Mouse (Mus musculus): ENCODE measurements around the gene Prr5l. TPM values are rescaled to one million over a fixed set of nuclear protein-coding genes. Genes with fewer than 3 reads are reported as not detected.

The Prr5l gene
- polyA plus RNA-seq, 1 experiment from 2014 or later: 40.5 TPM

DNA sequence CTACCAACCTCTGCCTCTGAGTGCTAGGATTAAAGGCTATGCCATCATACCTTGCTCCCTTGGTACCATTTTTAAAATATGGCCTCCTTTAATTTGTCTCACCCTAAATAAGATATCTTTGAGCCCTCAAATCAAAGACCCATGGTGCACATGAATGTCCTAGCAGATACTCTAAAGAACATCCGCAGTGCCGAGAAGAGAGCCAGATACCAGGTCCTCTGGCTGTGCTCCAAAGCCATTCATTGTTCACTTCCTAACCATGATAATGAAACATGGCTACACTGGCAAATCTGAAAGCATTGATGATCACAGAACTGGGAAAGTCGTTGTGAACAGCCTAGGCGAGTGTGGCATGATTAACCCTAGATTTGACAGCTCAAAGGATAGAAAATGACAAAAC, 189.8 kb downstream of the Prr5l start:
- no peak for ATAC-seq
- H3K4me3 ChIP-seq (ENCODE audit: low read depth, low read length): no peak overlapping the region
- no peak overlapping the region for H3K9ac ChIP-seq (replicated peaks; ENCODE audit: low read depth)
- no peak overlapping the region for H3K4me2 ChIP-seq (replicated peaks; ENCODE audit: low read depth, low read length)
- H3K36me3 ChIP-seq (ENCODE audit: insufficient read depth, low read length): peaks cover 19% of the 10 kb centered on the region; the same call in 1 of the 2 replicates
- no peak for TF ChIP-seq EP300 (IDR thresholded peaks at IDR 0.05)
- no peak for TF ChIP-seq CTCF (IDR thresholded peaks at IDR 0.05)
- WGBS: 56% methylated on average over 4 of the region's 4 CpGs
- H3K9me3 ChIP-seq (ENCODE audit: low read length): no peaks in the 10 kb centered on the region
- no peaks in the 10 kb centered on the region for H3K4me1 ChIP-seq (ENCODE audit: insufficient read depth, low read depth, low read length)
- no peaks in the 10 kb centered on the region for H3K27me3 ChIP-seq (replicated peaks; ENCODE audit: insufficient read depth, low read length)
- DNase-seq (ENCODE audit: low spot score): no peak
- H3K27ac ChIP-seq (ENCODE audit: low read length): no peak overlapping the region

DNA sequence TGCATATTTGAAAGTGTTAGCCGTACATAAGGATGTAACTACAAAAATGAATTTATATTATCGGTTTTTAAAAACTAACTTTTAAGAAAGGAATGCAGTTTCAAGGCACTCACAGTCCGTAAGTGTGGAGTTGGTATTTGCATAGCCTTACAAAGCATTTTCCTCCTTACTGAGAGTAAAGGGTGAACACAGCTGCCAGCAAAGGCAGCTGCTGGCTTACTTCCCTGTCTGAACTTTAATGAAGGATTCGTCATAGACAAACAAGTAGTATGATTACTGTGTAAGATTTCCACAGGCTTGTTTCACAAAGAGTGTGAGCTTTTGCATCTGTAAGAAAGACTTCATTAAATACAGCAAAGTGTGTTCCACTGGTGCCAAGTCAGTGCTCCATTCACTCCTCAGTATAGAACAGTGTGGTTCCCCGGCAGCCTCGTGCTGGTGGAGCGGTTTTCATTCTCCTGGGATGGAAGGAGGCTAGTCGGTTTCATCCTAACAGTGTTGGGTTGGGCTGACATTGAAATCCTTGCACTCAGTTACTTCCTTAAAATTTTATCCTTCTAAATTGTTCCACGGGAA, 192.5 kb downstream of the Prr5l start:
- H3K36me3 ChIP-seq (ENCODE audit: insufficient read depth, low read length): peaks cover 17% of the 10 kb centered on the region; the same call in 1 of the 2 replicates
- no peak overlapping the region for H3K4me3 ChIP-seq (ENCODE audit: low read depth, low read length)
- H3K27me3 ChIP-seq (replicated peaks; ENCODE audit: insufficient read depth, low read length): no peaks in the 10 kb centered on the region
- no peaks in the 10 kb centered on the region for H3K9me3 ChIP-seq (ENCODE audit: low read length)
- 78% methylated on average over 9 of the region's 9 CpGs for WGBS
- H3K27ac ChIP-seq (ENCODE audit: low read length): no peak overlapping the region
- H3K4me2 ChIP-seq (replicated peaks; ENCODE audit: low read depth, low read length): no peak overlapping the region
- peak; percentile 74 for ATAC-seq
- no peak overlapping the region for H3K9ac ChIP-seq (replicated peaks; ENCODE audit: low read depth)
- DNase-seq (ENCODE audit: low spot score): peak; percentile 76
- TF ChIP-seq CTCF (IDR thresholded peaks at IDR 0.05) (no peak), EP300 (IDR thresholded peaks at IDR 0.05) (no peak)
- H3K4me1 ChIP-seq (ENCODE audit: insufficient read depth, low read depth, low read length): no peaks in the 10 kb centered on the region

DNA sequence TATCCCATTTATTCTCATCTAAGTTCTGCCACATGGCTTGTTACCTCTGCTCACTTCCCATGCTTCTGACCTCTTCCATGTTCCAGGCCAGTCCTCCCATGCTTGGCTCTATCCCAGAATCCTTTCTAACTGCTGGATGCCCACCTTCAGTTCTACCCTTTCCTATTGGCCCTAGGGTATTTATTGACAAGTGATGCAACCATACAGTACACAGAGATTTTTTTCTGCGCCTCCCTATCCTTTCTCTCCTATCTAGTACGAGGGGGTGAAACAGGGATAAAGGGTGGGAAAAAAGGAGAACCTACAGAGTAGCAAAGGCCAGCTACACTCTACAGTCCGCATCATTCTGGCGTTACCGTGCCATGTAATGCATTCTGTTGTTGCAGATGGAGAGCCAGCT, 194.8 kb downstream of the Prr5l start:
- ATAC-seq (no peak), DNase-seq (ENCODE audit: low spot score) (no peak)
- Histone ChIP-seq H3K4me3 (ENCODE audit: low read depth, low read length) (no peak overlapping the region), H3K4me2 (replicated peaks; ENCODE audit: low read depth, low read length) (no peak overlapping the region), H3K9me3 (ENCODE audit: low read length) (no peaks in the 10 kb centered on the region), H3K27me3 (replicated peaks; ENCODE audit: insufficient read depth, low read length) (no peaks in the 10 kb centered on the region), H3K9ac (replicated peaks; ENCODE audit: low read depth) (no peak overlapping the region), H3K4me1 (ENCODE audit: insufficient read depth, low read depth, low read length) (no peaks in the 10 kb centered on the region), H3K27ac (ENCODE audit: low read length) (no peak overlapping the region), H3K36me3 (ENCODE audit: insufficient read depth, low read length) (peaks cover 27% of the 10 kb centered on the region)
- 88% methylated on average over 5 of the region's 5 CpGs for WGBS
- TF ChIP-seq CTCF (IDR thresholded peaks at IDR 0.05) (no peak), EP300 (IDR thresholded peaks at IDR 0.05) (no peak)

DNA sequence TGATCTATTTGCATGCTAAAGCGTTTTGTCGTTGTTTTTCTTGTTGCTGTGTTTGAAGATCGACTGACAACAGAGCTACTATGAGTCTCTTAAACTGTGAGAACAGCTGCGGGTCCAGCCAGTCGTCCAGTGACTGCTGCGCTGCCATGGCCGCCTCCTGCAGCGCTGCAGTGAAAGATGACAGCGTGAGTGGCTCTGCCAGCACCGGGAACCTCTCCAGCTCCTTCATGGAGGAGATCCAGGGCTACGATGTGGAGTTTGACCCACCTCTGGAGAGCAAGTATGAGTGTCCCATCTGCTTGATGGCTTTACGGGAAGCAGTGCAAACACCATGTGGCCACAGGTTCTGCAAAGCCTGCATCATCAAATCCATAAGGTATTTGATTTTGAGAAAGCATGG, 198.4 kb downstream of the Prr5l start:
- Histone ChIP-seq H3K4me1 (ENCODE audit: insufficient read depth, low read depth, low read length) (no peaks in the 10 kb centered on the region), H3K9ac (replicated peaks; ENCODE audit: low read depth) (no peak overlapping the region), H3K27ac (ENCODE audit: low read length) (no peak overlapping the region), H3K4me3 (ENCODE audit: low read depth, low read length) (no peak overlapping the region), H3K36me3 (ENCODE audit: insufficient read depth, low read length) (peaks cover 26% of the 10 kb centered on the region), H3K4me2 (replicated peaks; ENCODE audit: low read depth, low read length) (no peak overlapping the region), H3K27me3 (replicated peaks; ENCODE audit: insufficient read depth, low read length) (no peaks in the 10 kb centered on the region), H3K9me3 (ENCODE audit: low read length) (no peaks in the 10 kb centered on the region)
- TF ChIP-seq CTCF (IDR thresholded peaks at IDR 0.05) (no peak), EP300 (IDR thresholded peaks at IDR 0.05) (no peak)
- no peak for DNase-seq (ENCODE audit: low spot score)
- no peak for ATAC-seq
- WGBS: 81% methylated on average over 12 of the region's 12 CpGs

DNA sequence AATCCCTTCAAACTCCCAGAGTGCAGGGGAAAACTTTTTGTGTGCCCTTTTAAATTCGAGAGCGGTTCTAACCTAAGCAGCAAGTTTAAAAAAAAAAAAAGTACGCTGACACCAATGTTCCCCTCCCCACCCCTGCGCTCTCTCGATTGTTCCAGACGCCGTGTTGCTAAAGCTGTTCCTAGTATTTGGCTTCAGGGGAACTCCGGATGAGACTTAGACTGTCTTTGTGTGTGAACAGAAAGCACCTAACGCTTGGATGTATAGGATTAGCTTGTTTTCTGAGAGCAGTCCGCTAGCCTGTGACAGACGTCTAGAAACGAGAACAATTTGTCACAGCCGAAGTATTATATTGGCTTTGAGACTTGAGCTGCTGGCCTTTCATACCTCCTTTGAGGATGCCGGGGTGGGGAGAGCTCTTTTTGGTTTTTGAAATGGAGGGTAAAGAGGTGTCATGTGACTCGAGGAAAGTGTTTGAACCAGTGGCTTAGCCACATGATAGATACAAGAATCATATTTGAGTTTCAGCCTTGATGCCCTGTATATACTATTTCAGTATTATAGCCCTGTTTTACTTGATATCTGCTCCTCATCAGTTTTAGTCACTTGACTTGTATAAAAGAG, 203.6 kb downstream of the Prr5l start:
- ATAC-seq: no peak
- H3K36me3 ChIP-seq (ENCODE audit: insufficient read depth, low read length): no peaks in the 10 kb centered on the region
- peak overlapping the region; percentile 92 for H3K9ac ChIP-seq (replicated peaks; ENCODE audit: low read depth)
- no peak for TF ChIP-seq EP300 (IDR thresholded peaks at IDR 0.05)
- no peak for TF ChIP-seq CTCF (IDR thresholded peaks at IDR 0.05)
- peak overlapping the region; percentile 94 for H3K4me3 ChIP-seq (ENCODE audit: low read depth, low read length)
- no peaks in the 10 kb centered on the region for H3K27me3 ChIP-seq (replicated peaks; ENCODE audit: insufficient read depth, low read length)
- H3K9me3 ChIP-seq (ENCODE audit: low read length): no peaks in the 10 kb centered on the region
- 4% methylated on average over 15 of the region's 15 CpGs for WGBS
- DNase-seq (ENCODE audit: low spot score): peak; percentile 19
- H3K4me2 ChIP-seq (replicated peaks; ENCODE audit: low read depth, low read length): peak overlapping the region; percentile 79
- no peaks in the 10 kb centered on the region for H3K4me1 ChIP-seq (ENCODE audit: insufficient read depth, low read depth, low read length)
- H3K27ac ChIP-seq (ENCODE audit: low read length): no peak overlapping the region

DNA sequence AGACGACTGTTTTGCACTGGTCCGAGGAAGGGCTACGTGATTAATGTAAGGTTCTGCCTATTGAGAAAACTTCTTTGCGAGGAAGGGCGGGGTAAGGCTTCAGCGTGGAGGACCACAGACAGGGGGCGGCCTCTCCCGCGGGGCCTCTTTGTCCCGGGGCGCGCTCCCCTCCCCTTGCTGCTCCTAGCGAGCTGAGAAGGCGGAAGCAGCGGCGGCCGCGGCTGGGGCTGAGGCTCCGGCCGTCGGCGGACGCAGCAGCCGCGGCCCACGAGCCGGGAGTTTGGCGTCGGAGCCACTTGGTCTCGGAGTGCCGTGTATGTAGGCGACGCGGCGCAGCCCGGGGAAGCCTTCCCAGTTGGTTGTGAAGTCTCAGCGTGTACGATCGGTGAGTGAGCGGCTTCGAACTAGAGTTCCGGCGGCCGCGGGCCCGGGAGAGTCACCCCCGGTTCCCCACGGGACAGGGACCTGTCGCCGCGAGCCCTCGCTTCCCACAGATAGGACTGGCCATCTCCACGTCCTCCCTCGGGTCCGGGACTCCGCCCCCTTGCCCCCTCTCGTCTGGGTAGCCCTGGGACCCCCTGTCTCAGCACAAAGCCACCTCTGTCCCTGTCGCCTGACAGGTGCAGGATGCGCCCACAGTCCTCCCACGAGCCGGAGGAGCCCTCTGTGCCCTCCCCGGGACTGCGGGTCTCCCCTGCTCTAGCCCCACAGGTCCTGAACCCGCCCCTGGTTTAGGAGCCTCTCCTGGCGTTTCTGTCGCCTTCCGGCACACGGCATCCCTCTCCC, 204.4 kb downstream of the Prr5l start, which contains the start of gene Traf6:
Gene Traf6, plus strand, starts transcription at position 194 of the 786 bp plus-strand sequence.
- Histone ChIP-seq H3K27me3 (replicated peaks; ENCODE audit: insufficient read depth, low read length) (no peaks in the 10 kb centered on the region), H3K27ac (ENCODE audit: low read length) (peak within 1 kb of the TSS; percentile 47; the same call in 1 of the 2 replicates), H3K4me3 (ENCODE audit: low read depth, low read length) (peak within 1 kb of the TSS; percentile 94), H3K9me3 (ENCODE audit: low read length) (no peaks in the 10 kb centered on the region), H3K4me1 (ENCODE audit: insufficient read depth, low read depth, low read length) (no peaks in the 10 kb centered on the region), H3K4me2 (replicated peaks; ENCODE audit: low read depth, low read length) (peak within 1 kb of the TSS; percentile 79), H3K9ac (replicated peaks; ENCODE audit: low read depth) (peak within 1 kb of the TSS; percentile 92), H3K36me3 (ENCODE audit: insufficient read depth, low read length) (no peaks in the 10 kb centered on the region)
- peak; percentile 95 for DNase-seq (ENCODE audit: low spot score)
- under 1% methylated on average over 55 of the region's 68 CpGs for WGBS
- peak; percentile 84 for TF ChIP-seq CTCF (IDR thresholded peaks at IDR 0.05)
- TF ChIP-seq EP300 (IDR thresholded peaks at IDR 0.05): no peak
- peak; percentile 99 for ATAC-seq
